Mouse (Mus musculus) c-Kit-positive CD71-positive TER-119-negative erythroid progenitor cells, embryonic 14.5 days (primary cell): ENCODE results near the gene Olfr983.

Source experiments
- DNase-seq: peaks from one replicate; pipeline ENCODE4 v3.0.0-alpha.2; 2013; ENCODE audit warnings: low read depth

Gene Olfr983

GRCm38 (mm10) chr9:40093495-40093894 lies at the start of gene Olfr983:
TSS of gene Olfr983 (minus strand) at chr9:40093595.
- DNase-seq: no peak

GRCm38 (mm10) chr9:40141544-40141943 lies 48.1 kb upstream of the Olfr983 start:
- no peak for DNase-seq

- DNase-seq: no peak
Measured at GRCm38 (mm10) chr9:40139484-40139883, 46.1 kb upstream of the Olfr983 start.

- no peak for DNase-seq
Measured at GRCm38 (mm10) chr9:40136987-40137688, 43.7 kb upstream of the Olfr983 start.

GRCm38 (mm10) chr9:40130556-40130955 lies 37.2 kb upstream of the Olfr983 start:
- no peak for DNase-seq

- no peak for DNase-seq
Measured at GRCm38 (mm10) chr9:40130084-40130483, 36.7 kb upstream of the Olfr983 start, which contains the start of gene Olfr985. TSS of gene Olfr985 (minus strand) at chr9:40130184.

GRCm38 (mm10) chr9:40117287-40117659 lies 23.9 kb upstream of the Olfr983 start:
- DNase-seq: no peak

- no peak for DNase-seq
Measured at GRCm38 (mm10) chr9:40116645-40117286, 23.4 kb upstream of the Olfr983 start.

- no peak for DNase-seq
Measured at GRCm38 (mm10) chr9:40114106-40114505, 20.7 kb upstream of the Olfr983 start, which contains the start of gene Olfr984. TSS of gene Olfr984 (minus strand) at chr9:40114206.

GRCm38 (mm10) chr9:40094769-40095168 lies 1.4 kb upstream of the Olfr983 start:
- DNase-seq: no peak

- no peak for DNase-seq
Measured at GRCm38 (mm10) chr9:40073529-40073928, 19.9 kb downstream of the Olfr983 start, which contains the start of gene Olfr982. TSS of gene Olfr982 (plus strand) at chr9:40073829.

- DNase-seq: no peak
Measured at GRCm38 (mm10) chr9:40050138-40050537, 43.3 kb downstream of the Olfr983 start.
